In genomic region chr11:103093306-103093705, GRCm38 (mm10) we compare ENCODE assay signal across 22 mouse cellular contexts. TPM values are rescaled to one million over a fixed set of nuclear protein-coding genes. Genes with fewer than 3 reads are reported as not detected.
DNase-seq lines count a peak whose midpoint lies in the region; ATAC-seq and TF ChIP-seq lines count a peak whose summit lies in the region.
"Had no signal": no experiment of that assay in that cellular context is flagged by ENCODE, and none has a peak within 500 bp of the region (broad histone marks: within the 10 kb centered on the region; RNA-seq: fewer than 3 reads in every experiment).

No protein-coding gene starts in this region.

- H3K79me2 ChIP-seq in C2C12 (ENCODE audit: control insufficient read depth, insufficient read depth) (peaks cover 44% of the 10 kb centered on the region), MEL (ENCODE audit: control insufficient read depth, insufficient read depth, low read length, poor library complexity) (no peaks in the 10 kb centered on the region)

- H3K27me3 ChIP-seq in heart, embryonic 12.5 days (replicated peaks), result no peaks in the 10 kb centered on the region
- no peaks in the 10 kb centered on the region for H3K27me3 ChIP-seq in C2C12 (ENCODE audit: control insufficient read depth, insufficient read depth, insufficient read length)
- H3K27me3 ChIP-seq in MEL (ENCODE audit: control insufficient read depth in 1 of 2, insufficient read depth in 2 of 2, low read length in 2 of 2), result no peaks in the 10 kb centered on the region
- H3K27me3 ChIP-seq in stomach, embryonic 16.5 days (ENCODE audit: control insufficient read depth, insufficient read depth, low read length), result no peaks in the 10 kb centered on the region
- H3K27me3 ChIP-seq: Patski had no signal

- TF ChIP-seq EP300 in MEL (IDR thresholded peaks at IDR 0.05; ENCODE audit: low read depth in 1 of 2, low read length in 2 of 2), result peak; percentile 57 to 78

- TF ChIP-seq POLR2A in MEL (IDR thresholded peaks at IDR 0.05; ENCODE audit: control insufficient read depth in 1 of 2, insufficient read depth in 1 of 2, low read depth in 1 of 2, low read length in 2 of 2, poor library complexity in 1 of 2), result no peak

- 67% methylated on average over 7 of the region's 7 CpGs for WGBS in heart, embryonic 12.5 days
- 87% methylated on average over 7 of the region's 7 CpGs for WGBS in stomach, embryonic 16.5 days

- H3ac ChIP-seq in C2C12 (ENCODE audit: control insufficient read depth, insufficient read length, low read depth), result peak overlapping the region; percentile 2

- no peak overlapping the region for H3K4me2 ChIP-seq in heart, embryonic 12.5 days
- H3K4me2 ChIP-seq in stomach, embryonic 16.5 days (ENCODE audit: low read depth, low read length), result no peak overlapping the region
- H3K4me2 ChIP-seq: embryonic facial prominence, embryonic 12.5 days; forebrain, embryonic 13.5 days; limb, embryonic 13.5 days; liver, embryonic 13.5 days; neural tube, embryonic 13.5 days had no signal

- peaks cover 22% of the 10 kb centered on the region for H3K79me3 ChIP-seq in C2C12 (ENCODE audit: low read depth)

- no peaks in the 10 kb centered on the region for H3K9me3 ChIP-seq in heart, embryonic 12.5 days (replicated peaks)
- no peaks in the 10 kb centered on the region for H3K9me3 ChIP-seq in MEL (replicated peaks; ENCODE audit: insufficient read depth, low read length)
- H3K9me3 ChIP-seq in stomach, embryonic 16.5 days (replicated peaks; ENCODE audit: control insufficient read depth, low read length), result no peaks in the 10 kb centered on the region
- H3K9me3 ChIP-seq: embryonic facial prominence, embryonic 12.5 days; forebrain, embryonic 13.5 days; limb, embryonic 13.5 days; liver, embryonic 13.5 days; megakaryocyte, embryonic 14.5 days; neural tube, embryonic 13.5 days had no signal

- TF ChIP-seq CTCF in C2C12 (IDR thresholded peaks at IDR 0.05; ENCODE audit: control insufficient read depth, insufficient read depth, insufficient read length) (no peak), MEL (IDR thresholded peaks at IDR 0.05 in 2 of 3, conservative IDR thresholded peaks at IDR 0.05 in 1 of 3; ENCODE audit: control insufficient read depth in 1 of 3, insufficient read depth in 1 of 3, low read depth in 2 of 3, low read length in 3 of 3, poor library complexity in 1 of 3, severe bottlenecking in 1 of 3) (no peak)

- no peak overlapping the region for H3K4me3 ChIP-seq in heart, embryonic 12.5 days
- no peak overlapping the region for H3K4me3 ChIP-seq in C2C12 (ENCODE audit: insufficient read depth, poor library complexity, severe bottlenecking)
- no peak overlapping the region for H3K4me3 ChIP-seq in MEL (ENCODE audit: control insufficient read depth in 1 of 2, insufficient read depth in 1 of 2, low read depth in 2 of 2, low read length in 2 of 2)
- no peak overlapping the region for H3K4me3 ChIP-seq in stomach, embryonic 16.5 days (replicated peaks; ENCODE audit: low read length)
- H3K4me3 ChIP-seq: embryonic facial prominence, embryonic 12.5 days; forebrain, embryonic 13.5 days; limb, embryonic 13.5 days; liver, embryonic 13.5 days; megakaryocyte, embryonic 14.5 days; neural tube, embryonic 13.5 days had no signal

- no peak for TF ChIP-seq RAD21 in MEL (IDR thresholded peaks at IDR 0.05; ENCODE audit: low read depth, low read length)

- H3K36me3 ChIP-seq in heart, embryonic 12.5 days, result no peaks in the 10 kb centered on the region
- H3K36me3 ChIP-seq in C2C12 (ENCODE audit: control insufficient read depth, insufficient read depth) (peaks cover 4% of the 10 kb centered on the region), MEL (ENCODE audit: control insufficient read depth in 1 of 2, insufficient read depth in 2 of 2, low read length in 2 of 2) (no peaks in the 10 kb centered on the region)
- no peaks in the 10 kb centered on the region for H3K36me3 ChIP-seq in stomach, embryonic 16.5 days (ENCODE audit: control insufficient read depth, insufficient read depth, low read length)
- H3K36me3 ChIP-seq: embryonic facial prominence, embryonic 12.5 days; limb, embryonic 13.5 days; liver, embryonic 13.5 days; neural tube, embryonic 13.5 days had no signal

- H3K9ac ChIP-seq in heart, embryonic 12.5 days, result no peak overlapping the region
- H3K9ac ChIP-seq in MEL (ENCODE audit: control insufficient read depth, low read depth, low read length, poor library complexity, severe bottlenecking), result no peak overlapping the region
- H3K9ac ChIP-seq in stomach, embryonic 16.5 days (ENCODE audit: low read length), result no peak overlapping the region
- H3K9ac ChIP-seq: embryonic facial prominence, embryonic 12.5 days; forebrain, embryonic 13.5 days; limb, embryonic 13.5 days; liver, embryonic 13.5 days had no signal

- no peak overlapping the region for H3K27ac ChIP-seq in heart, embryonic 12.5 days (ENCODE audit: poor library complexity, severe bottlenecking)
- H3K27ac ChIP-seq in MEL (ENCODE audit: control insufficient read depth, low read depth, low read length), result no peak overlapping the region
- H3K27ac ChIP-seq in stomach, embryonic 16.5 days (ENCODE audit: low read length), result peak overlapping the region; percentile 42; the same call in 1 of the 2 replicates
- H3K27ac ChIP-seq: embryonic facial prominence, embryonic 12.5 days; forebrain, embryonic 13.5 days; limb, embryonic 13.5 days; liver, embryonic 13.5 days; neural tube, embryonic 13.5 days had no signal

- peak; percentile 91 for DNase-seq in heart, adult 11 months
- DNase-seq in MEL (ENCODE audit: low read depth, low spot score), result peak; percentile 40
- DNase-seq in layer of hippocampus, postnatal 25 days (ENCODE audit: extremely low spot score in 1 of 2, low spot score in 1 of 2), result no peak
- DNase-seq in B cell, adult 2 months, result no peak
- DNase-seq: adrenal gland, postnatal 36 days; cerebellum, postnatal 25 days; kidney, adult 9 months; liver, embryonic 13.5 days; lung, adult 2 months; midbrain, embryonic 14.5 days; retina, postnatal 1 day; thymus, adult 18-20 months had no signal

- peaks cover 51% of the 10 kb centered on the region for H3K4me1 ChIP-seq in heart, embryonic 12.5 days (replicated peaks)
- H3K4me1 ChIP-seq in MEL (ENCODE audit: control insufficient read depth in 1 of 2, insufficient read depth in 2 of 2, low read length in 2 of 2), result peaks cover 0 to 5% of the 10 kb centered on the region in 2 experiments; a peak in 1 of 4 replicates
- peaks cover 24% of the 10 kb centered on the region for H3K4me1 ChIP-seq in stomach, embryonic 16.5 days (ENCODE audit: control insufficient read depth, insufficient read depth, low read length)

- ATAC-seq in heart, embryonic 12.5 days (ENCODE audit: insufficient number of reproducible peaks, low FRiP score), result no peak
- no peak for ATAC-seq in stomach, embryonic 16.5 days (ENCODE audit: insufficient read depth, low FRiP score)
- ATAC-seq: forebrain, embryonic 13.5 days; hindbrain, embryonic 16.5 days; Patski had no signal

TF ChIP-seq in C2C12, 6 proteins besides CTCF, POLR2A, EP300 and RAD21 (continues in another document):
- TF ChIP-seq MYOG (IDR thresholded peaks at IDR 0.05; ENCODE audit: control insufficient read depth, extremely low read depth, insufficient read length) (no peak), FOSL1 (IDR thresholded peaks at IDR 0.05; ENCODE audit: insufficient read depth, low read length, poor library complexity, severe bottlenecking) (no peak), MYOD1 (IDR thresholded peaks at IDR 0.05; ENCODE audit: control insufficient read depth, insufficient read length, low read depth) (no peak), MAX (IDR thresholded peaks at IDR 0.05) (no peak)

TF ChIP-seq in MEL, 35 proteins besides CTCF, POLR2A, EP300 and RAD21 (continues in another document):
- no peak for TF ChIP-seq JUND (IDR thresholded peaks at IDR 0.05; ENCODE audit: low read depth, low read length)
- no peak for TF ChIP-seq POLR2AphosphoS5 (IDR thresholded peaks at IDR 0.05; ENCODE audit: borderline replicate concordance, low read depth, low read length)
- no peak for TF ChIP-seq MYB (IDR thresholded peaks at IDR 0.05; ENCODE audit: low read depth, low read length)
- TF ChIP-seq TCF12 (IDR thresholded peaks at IDR 0.05; ENCODE audit: low read depth, low read length), result peak; percentile 91
- TF ChIP-seq ELF1 (IDR thresholded peaks at IDR 0.05; ENCODE audit: low read depth, low read length), result no peak

RNA-seq across cellular contexts. Expression of gene Plcd3, which starts 8.2 kb away (rescaled TPM):
- polyA plus RNA-seq in heart, embryonic 12.5 days (2016; fragmentation: Nextera tagmentation; extraction: Ambion mirVana), result 5.8 and 6.6 TPM in 2 replicates
- 27.6 TPM for polyA plus RNA-seq in C2C12 (2012; fragmentation: generic; extraction: Trizol)
- total RNA-seq in MEL (2012; rRNA removed), result 1.7 and 2.0 TPM in 2 replicates
- 1 to 10 TPM in 1 of 2 experiments, not detected in 1; 2.6 TPM for polyA plus RNA-seq in MEL (2012; ENCODE audit: insufficient read depth in 1 of 2, insufficient read length in 2 of 2, low read depth in 1 of 2, low replicate concordance in 2 of 2, missing spikeins in 1 of 2)
- polyA plus RNA-seq in stomach, embryonic 16.5 days (2015; fragmentation: Nextera tagmentation; extraction: Ambion mirVana), result 5.2 and 6.5 TPM in 2 replicates
- 10 to 100 TPM in 1 of 2 experiments, 1 to 10 TPM in 1; 9.1 to 10.2 TPM for total RNA-seq in layer of hippocampus, postnatal 25 days (2021)

RNA-seq across cellular contexts. Expression of gene Acbd4, which starts 8.2 kb away (rescaled TPM):
- polyA plus RNA-seq in heart, embryonic 12.5 days (2016; fragmentation: Nextera tagmentation; extraction: Ambion mirVana), result 13.5 and 13.8 TPM in 2 replicates
- polyA plus RNA-seq in C2C12 (2012; fragmentation: generic; extraction: Trizol) (23.0 TPM), MEL (2012; ENCODE audit: insufficient read depth in 1 of 2, insufficient read length in 2 of 2, low read depth in 1 of 2, low replicate concordance in 2 of 2, missing spikeins in 1 of 2) (10 to 100 TPM in 1 of 2 experiments, not detected in 1; 18.3 TPM)
- total RNA-seq in MEL (2012; rRNA removed), result 15.2 and 16.6 TPM in 2 replicates
- 31.0 and 36.4 TPM in 2 replicates for polyA plus RNA-seq in stomach, embryonic 16.5 days (2015; fragmentation: Nextera tagmentation; extraction: Ambion mirVana)
- 10 to 100 TPM; 79.5 to 90.4 TPM for total RNA-seq in layer of hippocampus, postnatal 25 days (2021)

RNA-seq across cellular contexts. Expression of gene Hexim1, which starts 22.7 kb away (rescaled TPM):
- 2.8 and 3.0 TPM in 2 replicates for polyA plus RNA-seq in heart, embryonic 12.5 days (2016; fragmentation: Nextera tagmentation; extraction: Ambion mirVana)
- polyA plus RNA-seq in C2C12 (2012; fragmentation: generic; extraction: Trizol), result 24.3 TPM
- 17.3 and 18.4 TPM in 2 replicates for total RNA-seq in MEL (2012; rRNA removed)
- polyA plus RNA-seq in MEL (2012; ENCODE audit: insufficient read depth in 1 of 2, insufficient read length in 2 of 2, low read depth in 1 of 2, low replicate concordance in 2 of 2, missing spikeins in 1 of 2), result 10 to 100 TPM in 1 of 2 experiments, not detected in 1; 25.4 TPM
- 4.7 and 5.7 TPM in 2 replicates for polyA plus RNA-seq in stomach, embryonic 16.5 days (2015; fragmentation: Nextera tagmentation; extraction: Ambion mirVana)
- total RNA-seq in layer of hippocampus, postnatal 25 days (2021), result 10 to 100 TPM; 52.3 to 53.3 TPM

RNA-seq across cellular contexts. Expression of gene Hexim2, which starts 38.9 kb away (rescaled TPM):
- polyA plus RNA-seq in heart, embryonic 12.5 days (2016; fragmentation: Nextera tagmentation; extraction: Ambion mirVana), result 7.8 and 8.4 TPM in 2 replicates
- polyA plus RNA-seq in C2C12 (2012; fragmentation: generic; extraction: Trizol) (3.4 TPM), MEL (2012; ENCODE audit: insufficient read depth in 1 of 2, insufficient read length in 2 of 2, low read depth in 1 of 2, low replicate concordance in 2 of 2, missing spikeins in 1 of 2) (10 to 100 TPM in 1 of 2 experiments, not detected in 1; 12.5 TPM)
- total RNA-seq in MEL (2012; rRNA removed), result 12.3 and 17.2 TPM in 2 replicates
- 6.3 and 7.9 TPM in 2 replicates for polyA plus RNA-seq in stomach, embryonic 16.5 days (2015; fragmentation: Nextera tagmentation; extraction: Ambion mirVana)
- total RNA-seq in layer of hippocampus, postnatal 25 days (2021), result 10 to 100 TPM; 13.2 to 14.7 TPM

Comparison
In these comparisons a context has a peak if more than half of its experiments do, and no peak if none do; other contexts are left out.
1. DNase-seq: peak in heart, adult 11 months (single experiment) and MEL (single experiment); none in layer of hippocampus, postnatal 25 days (0 of 2) and B cell, adult 2 months (0 of 2).